Mouse (Mus musculus) kidney, adult 10 weeks (tissue): ENCODE measurements around the gene Lpp. TPM values are rescaled to one million over a fixed set of nuclear protein-coding genes. Genes with fewer than 3 reads are reported as not detected.

Experiments used
- polyA plus RNA-seq: library from polyadenylated mRNA; stranded (reverse); fragments of 350-450 nt; fragmentation: Illumina TruSeq; extraction: RNeasy Lipid Tissue Mini Kit (QIAGEN cat#74804); gene quantifications from one replicate; pipeline ENCODE4 v1.2.3, GENCODE M21; 2014; ENCODE audit warnings: low read depth, low replicate concordance

Gene Lpp
- 40.8 TPM for polyA plus RNA-seq

GRCm38 (mm10) chr16:24392651-24393555, at the start of gene Lpp:
Gene Lpp (plus strand): TSS chr16:24393507.

